Mouse (Mus musculus) CD8-positive naive resting alpha-beta T cell, adult 2 months (primary cell): ENCODE results near the gene Cdkal1.

Experiments
- DNase-seq, 2 experiments: peaks; one replicate each; pipeline ENCODE4 v3.0.0; 2022; ENCODE audit warnings: low read depth in 2 of 2, low spot score in 2 of 2

The Cdkal1 gene

GRCm38 (mm10) chr13:29360899-29361298 is 494.6 kb downstream of the Cdkal1 start:
- no peak for DNase-seq

DNA sequence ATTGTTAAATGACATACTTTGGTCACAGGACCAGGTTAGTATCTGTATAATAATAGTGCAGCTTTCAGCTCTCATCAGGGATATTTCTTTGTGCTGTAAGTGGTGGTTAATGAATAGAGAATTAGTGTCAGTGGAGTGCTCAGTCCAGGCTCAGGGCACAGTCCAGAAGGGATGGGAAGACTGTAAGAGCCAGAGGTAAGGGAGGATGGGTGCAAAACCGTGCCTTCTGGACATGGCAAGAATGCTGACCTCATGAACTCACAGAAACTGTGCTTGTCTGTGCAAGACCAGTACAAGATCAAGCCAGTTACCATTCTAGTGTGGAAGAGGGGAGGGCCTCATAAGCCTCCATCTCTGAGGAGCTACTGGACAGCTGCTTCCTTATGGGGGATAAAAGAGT is 496.1 kb downstream of the Cdkal1 start:
- no peak for DNase-seq

DNA sequence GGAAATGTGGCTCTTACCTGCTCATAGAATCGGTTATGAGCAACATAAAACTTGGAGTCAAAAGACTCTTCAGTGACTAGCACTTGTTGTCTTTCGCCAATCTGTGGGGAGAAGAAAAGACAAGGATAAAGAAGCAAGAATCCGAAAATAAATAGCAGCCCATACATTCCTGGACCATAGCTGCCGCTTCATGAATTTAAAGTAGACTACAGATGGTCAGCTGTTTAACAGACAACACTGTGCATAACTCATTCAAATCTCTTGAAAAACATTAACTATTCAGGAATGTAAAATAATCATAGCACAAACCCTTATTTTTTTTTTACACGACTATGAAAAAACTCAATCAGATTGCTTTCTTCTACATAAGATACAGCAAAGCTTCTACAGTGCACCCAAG is 498.0 kb downstream of the Cdkal1 start:
- no peak for DNase-seq

- DNase-seq, result no peak
Observed at GRCm38 (mm10) chr13:29356158-29356485, 499.4 kb downstream of the Cdkal1 start.

GRCm38 (mm10) chr13:29355484-29356157 is 499.9 kb downstream of the Cdkal1 start:
- no peak for DNase-seq

GRCm38 (mm10) chr13:29354943-29355342 is 500.5 kb downstream of the Cdkal1 start:
- DNase-seq, result no peak

DNA sequence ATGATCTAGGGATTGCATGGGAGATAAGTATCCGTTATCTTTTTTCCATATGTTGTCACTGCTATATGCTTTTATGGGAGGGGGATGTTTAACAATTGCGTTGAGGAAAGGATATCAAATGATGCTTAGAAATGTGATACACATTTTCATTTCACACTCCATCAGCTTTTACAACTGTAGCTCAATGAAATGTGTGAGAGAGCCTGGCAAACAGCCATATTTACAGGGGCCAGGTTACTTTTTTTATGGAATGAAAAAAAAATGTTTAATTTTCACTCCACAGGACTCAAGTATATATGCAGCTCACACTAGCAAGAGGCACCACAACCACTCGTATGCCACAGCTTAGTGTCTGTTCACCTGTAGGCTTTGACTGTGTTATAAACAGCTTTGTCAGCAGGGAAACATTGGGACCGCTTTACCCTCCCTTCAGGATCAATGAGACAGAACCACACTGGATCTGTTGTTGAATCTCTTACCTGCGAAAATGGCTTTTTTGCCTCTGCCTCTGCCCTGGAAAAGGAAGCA is 501.5 kb downstream of the Cdkal1 start:
- no peak for DNase-seq

GRCm38 (mm10) chr13:29351023-29351684 is 504.3 kb downstream of the Cdkal1 start:
- DNase-seq, result no peak

DNA sequence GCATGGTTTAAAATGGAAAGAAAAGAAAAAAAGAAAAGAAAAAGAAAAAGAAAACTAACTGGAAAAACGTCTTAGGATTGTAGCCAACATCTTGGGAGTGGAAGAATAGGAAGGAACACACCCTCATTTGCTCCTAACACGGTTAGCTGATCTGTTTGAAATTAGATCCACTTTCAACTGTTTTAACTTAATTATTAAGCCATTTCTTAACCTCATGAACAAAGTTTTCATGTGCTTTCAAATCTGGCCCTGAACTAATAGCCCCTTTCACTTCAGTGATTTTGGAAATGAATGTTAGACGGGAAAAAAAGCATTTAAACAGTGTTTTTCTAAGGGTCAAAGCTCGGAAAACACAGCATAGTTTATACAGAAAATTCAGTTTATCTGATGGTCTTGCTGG is 505.5 kb downstream of the Cdkal1 start:
- DNase-seq, result no peak

DNA sequence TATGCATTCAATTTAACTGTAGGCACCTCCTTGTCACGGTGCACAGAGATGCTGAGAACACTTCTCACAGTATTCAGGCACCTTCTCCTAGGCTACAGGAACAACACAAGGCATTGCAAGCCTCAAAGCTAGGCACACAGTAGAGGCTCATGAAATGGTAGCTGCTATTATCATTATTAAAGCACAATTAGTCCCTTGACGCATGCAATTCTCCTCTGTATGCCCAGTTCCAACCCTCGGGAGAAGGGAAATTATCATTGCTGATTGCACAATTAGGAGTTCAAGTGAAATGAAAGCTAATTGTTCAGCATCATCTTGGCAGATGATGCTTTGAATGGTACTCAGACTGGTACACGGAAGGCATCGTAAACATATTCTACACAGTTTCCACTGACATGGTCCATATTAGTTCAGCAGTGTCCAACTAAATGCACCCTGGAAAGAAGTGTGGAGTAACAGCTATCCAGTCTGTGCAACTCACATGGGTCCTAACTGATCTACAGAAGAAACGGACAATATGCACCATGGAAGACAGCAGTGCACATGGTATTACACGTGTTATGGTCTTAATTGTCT is 506.0 kb downstream of the Cdkal1 start:
- no peak for DNase-seq

DNA sequence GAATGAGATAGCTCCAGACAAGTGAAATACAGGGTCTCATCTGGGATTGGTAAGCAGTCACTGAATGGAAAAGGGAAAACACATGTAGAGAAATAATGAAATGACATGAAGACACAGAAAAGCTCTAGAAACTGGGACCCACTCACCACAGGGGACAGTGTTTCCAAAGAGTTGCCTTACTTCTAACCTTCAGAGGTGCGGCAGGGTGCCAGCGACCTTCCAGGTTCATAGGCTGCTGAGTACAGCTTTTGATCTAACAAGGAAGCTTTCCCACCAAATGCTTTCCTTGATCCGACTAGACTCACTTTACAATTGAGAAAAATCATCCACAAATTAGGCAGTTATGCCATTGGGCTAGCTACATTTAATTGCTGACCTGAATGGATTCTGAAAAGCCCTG is 507.1 kb downstream of the Cdkal1 start:
- no peak for DNase-seq

DNA sequence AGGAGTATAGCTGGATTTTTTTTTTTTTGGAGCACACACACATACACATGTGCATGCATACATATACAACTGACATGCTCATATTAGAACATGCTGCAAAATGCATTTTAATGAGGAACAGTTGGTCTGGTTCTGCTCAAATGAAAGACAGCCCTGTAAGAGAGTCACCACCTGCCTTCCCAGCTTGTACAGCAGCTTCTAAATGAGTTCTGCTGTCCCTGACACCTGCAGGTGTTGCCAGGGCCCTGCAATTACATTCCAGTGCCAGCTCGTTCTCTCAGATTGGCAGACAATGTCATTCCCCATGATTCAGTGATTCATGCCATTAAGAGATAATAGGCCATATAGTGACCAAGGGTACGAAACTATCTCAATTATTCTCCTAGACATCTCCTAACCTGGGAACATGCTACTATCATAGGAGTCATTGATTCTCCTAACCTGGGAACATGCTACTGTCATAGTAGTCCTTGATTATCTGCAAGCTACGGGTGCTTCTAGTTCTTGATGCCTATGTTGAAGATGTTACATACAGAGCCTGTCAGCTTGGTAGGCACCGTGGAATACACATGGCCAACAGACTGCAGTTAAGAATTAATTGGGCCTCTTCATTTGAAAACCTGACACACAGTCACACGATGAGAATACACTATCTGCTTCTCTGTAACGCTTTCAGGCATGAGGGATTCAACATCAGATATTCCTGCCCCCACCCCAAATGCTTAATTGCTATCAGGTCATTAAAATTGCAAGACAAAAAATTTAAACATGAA is 522.6 kb downstream of the Cdkal1 start:
- no peak for DNase-seq

- DNase-seq, result no peak
Observed at GRCm38 (mm10) chr13:29325946-29326345, 529.5 kb downstream of the Cdkal1 start.

GRCm38 (mm10) chr13:29320421-29320820 is 535.1 kb downstream of the Cdkal1 start:
- DNase-seq, result no peak

DNA sequence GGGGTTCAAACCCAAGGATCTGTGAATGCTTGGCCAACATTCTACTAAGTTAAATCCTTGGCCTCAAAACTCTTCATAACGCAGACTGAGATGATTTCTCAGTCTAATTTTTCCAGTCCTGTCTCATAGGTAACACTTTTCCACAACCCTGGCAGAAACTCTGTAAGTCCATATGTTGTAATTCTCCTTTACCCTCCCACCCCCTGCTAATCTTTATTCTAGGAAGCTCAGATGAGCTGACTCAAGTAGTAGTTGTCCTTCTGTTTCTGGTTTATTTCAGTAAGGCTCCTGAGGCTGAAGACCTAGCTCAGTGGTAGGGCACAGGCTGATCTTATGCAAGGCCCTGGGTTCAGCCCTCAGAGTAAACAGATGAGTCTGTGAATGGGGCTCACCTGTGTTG is 537.8 kb downstream of the Cdkal1 start:
- no peak for DNase-seq

DNA sequence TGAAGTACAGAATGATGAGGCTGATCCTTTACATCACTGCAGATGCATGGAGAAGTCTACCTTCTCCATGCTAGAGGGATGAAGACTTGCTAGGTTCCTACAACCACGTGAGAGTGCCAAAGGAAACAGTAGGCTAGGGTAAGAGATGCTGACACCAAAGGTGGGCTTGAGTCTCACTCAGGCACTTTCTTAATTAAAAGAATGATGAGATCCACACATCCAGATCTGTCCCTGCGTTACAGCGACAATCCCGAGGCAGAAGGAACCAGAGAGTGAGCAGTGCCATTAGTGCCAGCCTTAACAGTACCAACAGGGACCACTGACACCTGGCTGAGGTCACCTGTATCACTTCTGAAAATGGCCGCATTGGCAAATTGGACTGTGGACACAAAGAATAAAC is 539.2 kb downstream of the Cdkal1 start:
- no peak for DNase-seq

DNA sequence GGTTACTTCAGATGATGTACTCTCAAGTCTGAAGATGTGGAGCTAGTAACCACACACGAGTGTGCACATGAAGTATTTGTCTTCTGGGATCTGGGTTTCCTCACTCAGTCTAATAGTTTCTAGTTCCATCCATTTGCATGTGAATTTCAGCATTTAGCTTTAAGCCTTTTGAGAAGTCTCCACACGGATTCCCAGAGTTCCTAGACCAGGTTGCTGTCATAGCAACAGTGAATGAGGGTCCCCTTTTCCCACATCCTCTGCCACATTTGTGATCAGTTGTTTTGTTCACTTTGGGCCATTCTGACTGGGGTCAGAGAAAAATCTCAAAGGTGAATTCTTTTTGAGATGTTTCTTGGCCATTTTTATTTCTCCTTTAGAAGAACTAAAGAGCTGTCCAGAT is 543.4 kb downstream of the Cdkal1 start:
- DNase-seq, result no peak

DNA sequence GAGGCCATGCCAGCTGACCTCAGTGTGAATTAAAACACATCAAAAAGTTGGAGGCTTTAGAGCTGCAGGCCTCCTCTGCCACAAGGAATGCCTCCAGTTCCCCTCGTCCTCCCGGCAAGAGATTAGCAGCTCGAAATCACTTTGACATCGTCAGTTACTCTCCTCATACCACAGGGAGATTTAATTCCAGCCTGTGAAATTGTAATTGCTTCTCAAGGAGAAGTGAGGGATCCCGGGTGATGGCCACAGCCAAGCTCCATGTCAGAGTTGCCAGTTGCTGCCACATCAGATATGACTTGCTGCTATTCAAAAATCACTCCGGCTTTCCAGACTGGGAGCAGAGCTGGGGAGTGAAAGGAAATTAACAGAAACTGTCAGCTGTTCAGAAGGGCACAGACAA is 548.1 kb downstream of the Cdkal1 start:
- DNase-seq, result no peak

GRCm38 (mm10) chr13:29292608-29293240 is 562.8 kb downstream of the Cdkal1 start:
- no peak for DNase-seq

DNA sequence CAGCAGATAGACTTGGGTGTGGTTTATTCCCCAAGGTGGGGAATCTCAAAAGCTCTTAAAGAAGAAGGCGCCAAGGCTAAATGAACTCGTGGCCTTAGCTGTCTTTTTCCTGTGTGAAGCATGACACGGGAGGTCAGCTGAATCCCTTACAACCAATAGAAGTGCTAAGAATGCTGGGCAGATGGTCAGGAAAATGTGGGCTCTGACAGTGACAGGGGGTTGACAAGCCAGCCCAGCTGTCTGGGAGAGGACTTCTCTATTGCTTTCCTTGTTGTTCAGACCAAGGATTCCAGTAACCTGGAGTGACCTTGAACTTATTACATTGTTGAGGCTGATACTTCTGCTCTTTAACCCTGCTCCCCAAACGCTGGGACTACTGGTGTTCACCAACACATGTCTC is 564.9 kb downstream of the Cdkal1 start:
- no peak for DNase-seq

GRCm38 (mm10) chr13:29285058-29285457 is 570.4 kb downstream of the Cdkal1 start:
- no peak for DNase-seq
